Mouse (Mus musculus) megakaryocyte, embryonic 14.5 days (primary cell): ENCODE measurements at regions not wholly inside any gene's neighbourhood (a gene's known extent, or its start where the extent isn't known, plus 50 kb on each side); places are given as distances from the start of the nearest gene placed in this dataset.

Experiments
- FLI1 ChIP-seq: IDR thresholded peaks from 2 replicates; pipeline ENCODE4 v1.6.1; 2012; ENCODE audit warnings: low read length, inconsistent platforms, mixed read lengths
- GATA1 ChIP-seq: IDR thresholded peaks from 3 replicates; pipeline ENCODE4 v1.6.1; 2012; ENCODE audit warnings: mixed read lengths, low read length, inconsistent platforms, borderline replicate concordance

- TF ChIP-seq GATA1 = no peak
- no peak for TF ChIP-seq FLI1
Measured at GRCm38 (mm10) chr4:7144215-7144614, 1094.6 kb downstream of the Car8 start.
